Mouse (Mus musculus): Measurements from ENCODE around the gene 2900011O08Rik. TPM values are rescaled to one million over a fixed set of nuclear protein-coding genes. Genes with fewer than 3 reads are reported as not detected.
A peak's percentile ranks its signal among the peaks of the same experiment; 100 is the strongest.
"Not testable (repeated sequence)": the region's sequence is repeated elsewhere in the genome, so short reads cannot be mapped to it uniquely, and the experiment has no call there.

The 2900011O08Rik gene
- not detected for total RNA-seq (2021)

- no peak for DNase-seq
- intact Hi-C loops (cut with DNase I): no loop called here
Measured at GRCm38 (mm10) chr16:13986574-13987478, at the start of gene 2900011O08Rik, which contains the start of gene Ifitm7. TSS of gene 2900011O08Rik (plus strand) at chr16:13986604. TSS of gene Ifitm7 (minus strand) at chr16:13986888.

GRCm38 (mm10) chr16:13940139-13940846 is 46.1 kb upstream of the 2900011O08Rik start:
- intact Hi-C loops (cut with DNase I): no loop called here
- peak; percentile 8 to 11 for DNase-seq

- intact Hi-C loops (cut with DNase I): no loop called here
- DNase-seq: no peak
Measured at GRCm38 (mm10) chr16:13940847-13941395, 45.5 kb upstream of the 2900011O08Rik start.

- intact Hi-C loops (cut with DNase I): no loop called here
Measured at GRCm38 (mm10) chr16:13944178-13944577, 42.2 kb upstream of the 2900011O08Rik start.

DNA sequence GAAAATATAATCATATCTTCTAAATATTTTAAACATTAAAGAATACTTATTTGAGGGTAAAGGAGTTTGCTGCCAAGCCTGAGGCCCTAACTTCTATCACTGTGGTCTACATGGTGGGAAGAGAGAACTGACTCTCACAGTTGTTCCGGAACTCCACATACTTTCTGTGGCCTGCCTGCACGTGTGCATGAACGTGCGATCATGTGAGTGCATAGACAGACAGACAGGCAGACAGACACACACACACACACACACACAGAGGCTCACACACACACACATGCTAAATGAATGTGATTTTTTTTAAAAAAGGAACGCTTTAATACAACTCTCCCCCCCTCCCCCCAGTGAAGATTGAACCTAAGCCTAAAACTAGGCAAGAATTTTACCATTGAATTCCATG is 41.7 kb upstream of the 2900011O08Rik start:
- intact Hi-C loops (cut with DNase I): no loop called here
- no peak for DNase-seq

More at GRCm38 (mm10) chr16:13944178-13944577, 42.2 kb upstream of the 2900011O08Rik start:
- no peak for DNase-seq

GRCm38 (mm10) chr16:13945153-13945552 is 41.3 kb upstream of the 2900011O08Rik start:
- DNase-seq: no peak
- intact Hi-C loops (cut with DNase I): no loop called here

DNA sequence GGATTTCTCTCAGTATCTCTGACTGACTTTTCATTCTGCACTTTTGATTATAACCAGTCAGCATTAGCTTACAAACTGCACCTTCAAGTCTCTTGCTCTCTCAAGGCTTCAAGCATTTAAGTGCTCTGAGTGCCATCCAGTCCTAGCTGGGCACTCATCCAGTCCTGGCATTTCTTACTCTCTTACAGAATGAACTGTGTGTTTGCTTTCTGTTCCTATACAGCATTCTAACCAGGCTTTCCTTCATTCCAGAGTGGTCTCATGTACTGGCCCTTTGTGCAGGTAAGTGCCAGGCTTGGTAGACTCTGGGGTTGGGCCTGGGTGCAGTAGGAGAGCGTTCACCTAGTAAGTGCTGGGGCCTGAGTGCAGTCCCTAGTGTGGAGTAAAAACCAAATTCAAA is 40.1 kb upstream of the 2900011O08Rik start:
- intact Hi-C loops (cut with DNase I): no loop called here
- DNase-seq: no peak

DNA sequence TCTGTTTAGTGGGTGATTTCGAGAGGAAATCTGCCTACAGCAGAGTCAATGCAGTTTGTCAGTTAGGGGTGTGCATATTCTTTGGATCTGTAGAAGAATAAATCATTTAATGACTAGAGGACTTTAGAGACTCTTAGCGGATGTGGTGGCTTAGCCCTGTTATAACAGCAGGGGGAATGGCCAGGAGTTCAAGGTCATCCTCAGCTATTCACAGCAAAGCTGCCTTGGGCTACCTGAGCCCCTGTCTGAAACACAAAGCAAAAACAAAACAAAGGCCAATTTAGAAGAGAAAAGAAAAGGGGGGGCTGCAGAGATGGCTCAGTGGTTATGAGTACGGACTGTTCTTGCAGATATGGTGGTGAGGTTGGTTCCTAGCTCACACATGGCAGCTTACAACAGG is 35.2 kb upstream of the 2900011O08Rik start:
- intact Hi-C loops (cut with DNase I): no loop called here

GRCm38 (mm10) chr16:13962053-13962452 is 24.4 kb upstream of the 2900011O08Rik start:
- DNase-seq: no peak
- intact Hi-C loops (cut with DNase I): loop anchor here (5.0 kb wide), 1 partner anchor 265 kb away; no protein-coding TSS in a partner anchor

More for the DNA sequence above, 35.2 kb upstream of the 2900011O08Rik start:
- no peak for DNase-seq

GRCm38 (mm10) chr16:13969096-13969495 is 17.3 kb upstream of the 2900011O08Rik start:
- intact Hi-C loops (cut with DNase I): no loop called here
- no peak for DNase-seq

DNA sequence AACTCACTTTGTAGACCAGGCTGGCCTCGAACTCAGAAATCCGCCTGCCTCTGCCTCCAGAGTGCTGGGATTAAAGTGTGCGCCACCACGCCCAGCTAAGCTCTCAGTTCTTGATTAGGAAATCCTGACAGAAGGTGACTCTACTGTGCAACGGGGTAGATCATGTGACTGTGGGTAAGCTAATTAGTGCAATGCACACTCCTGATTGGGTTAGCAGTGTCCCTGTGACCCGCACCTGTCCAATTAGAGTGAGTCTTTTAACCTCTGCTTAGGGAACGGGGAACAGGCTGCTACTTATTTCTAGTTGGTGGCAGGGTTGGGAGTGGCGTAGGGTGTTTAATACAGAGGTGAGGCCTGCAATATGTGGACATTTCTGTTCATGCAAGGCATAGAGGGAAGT is 14.4 kb upstream of the 2900011O08Rik start:
- DNase-seq: no peak
- intact Hi-C loops (cut with DNase I): no loop called here

DNA sequence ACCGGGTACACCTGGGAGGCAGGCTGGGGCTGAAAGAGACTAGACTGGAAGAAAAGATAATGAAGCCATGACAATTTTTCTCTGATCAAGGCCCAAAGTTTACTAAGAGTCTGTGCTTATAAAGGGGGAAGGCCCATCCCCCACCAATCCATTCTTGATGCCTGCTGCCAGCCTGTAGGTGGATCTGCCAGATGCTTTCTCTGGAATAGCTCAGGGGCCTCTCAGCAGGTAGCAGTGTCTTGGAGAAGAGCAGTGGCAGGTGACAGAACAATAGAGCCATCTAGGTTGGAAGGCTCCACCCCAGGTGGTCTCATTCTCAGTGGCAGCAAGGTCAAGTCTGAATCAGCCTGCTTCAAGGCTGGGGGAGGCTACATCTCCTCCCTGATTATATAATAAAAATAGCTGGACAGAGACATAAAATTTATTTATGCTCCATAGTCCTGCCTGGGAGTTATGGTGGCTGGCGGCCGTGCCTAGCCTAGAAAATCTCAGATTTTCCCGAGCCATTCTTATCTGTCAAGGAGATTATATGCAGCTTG is 10.0 kb upstream of the 2900011O08Rik start:
- DNase-seq; intact Hi-C loops (cut with DNase I): not testable (repeated sequence)

GRCm38 (mm10) chr16:13977026-13977425 is 9.4 kb upstream of the 2900011O08Rik start:
- DNase-seq; intact Hi-C loops (cut with DNase I): not testable (repeated sequence)

GRCm38 (mm10) chr16:13981726-13982125 is 4.7 kb upstream of the 2900011O08Rik start:
- intact Hi-C loops (cut with DNase I); DNase-seq: not testable (repeated sequence)

- no peak for DNase-seq
- intact Hi-C loops (cut with DNase I): no loop called here
Measured at GRCm38 (mm10) chr16:13983161-13983560, 3.2 kb upstream of the 2900011O08Rik start.

DNA sequence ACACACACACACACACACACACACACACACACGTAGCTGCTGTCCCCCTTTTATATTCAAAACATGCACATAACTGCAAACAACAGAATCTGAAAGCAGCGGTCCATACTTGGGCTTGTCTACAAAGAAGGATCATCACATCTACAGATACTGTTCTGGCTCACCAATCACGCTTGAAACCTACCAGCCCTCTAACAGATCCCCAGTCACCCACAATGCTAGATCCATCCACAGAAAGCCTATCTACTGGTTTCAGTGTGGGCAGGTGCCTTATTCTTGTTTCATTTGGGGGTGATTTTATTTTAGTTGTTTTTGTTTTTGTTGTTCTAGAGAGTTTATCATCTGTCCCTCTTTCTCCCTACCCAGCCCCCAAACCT is 219 bp upstream of the 2900011O08Rik start:
- DNase-seq: no peak
- intact Hi-C loops (cut with DNase I): no loop called here

DNA sequence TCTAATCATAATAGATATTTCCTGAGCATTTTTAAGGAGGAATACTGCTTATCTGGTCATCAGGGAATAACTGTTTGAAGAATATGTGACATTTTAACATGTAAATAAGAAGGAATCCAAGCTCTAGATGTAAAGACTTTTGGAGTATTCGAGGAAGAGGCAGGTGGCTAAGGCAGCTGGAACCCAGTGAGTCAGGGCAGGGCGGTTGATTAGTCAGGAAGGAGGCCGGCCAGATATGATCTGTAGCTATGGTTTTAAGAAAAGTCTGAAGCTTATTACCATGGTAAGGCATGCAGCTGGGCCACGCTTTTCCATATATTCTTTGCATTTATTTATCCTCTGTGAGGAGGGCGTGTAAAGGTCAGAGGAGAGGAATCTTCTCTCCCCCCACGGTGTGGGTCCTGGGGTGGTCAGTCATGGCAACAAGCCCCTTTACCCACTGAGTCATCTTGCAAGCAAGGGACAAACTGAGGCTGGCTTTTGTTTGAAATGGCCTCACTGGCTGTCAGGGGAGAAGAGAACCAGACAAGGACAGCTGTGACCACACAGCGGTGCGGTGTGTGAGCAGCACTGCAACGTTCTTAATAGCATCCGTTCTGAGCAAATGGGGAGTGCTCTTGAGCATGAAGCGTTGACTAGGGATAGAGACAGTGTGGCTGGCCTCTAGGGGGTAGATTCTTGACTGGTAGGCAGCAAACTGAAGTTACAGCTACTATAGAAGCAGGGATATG is 6.3 kb downstream of the 2900011O08Rik start:
- intact Hi-C loops (cut with DNase I): no loop called here
- DNase-seq: no peak

GRCm38 (mm10) chr16:13994076-13994475 is 7.7 kb downstream of the 2900011O08Rik start:
- intact Hi-C loops (cut with DNase I): no loop called here
- no peak for DNase-seq

GRCm38 (mm10) chr16:13994502-13994901 is 8.1 kb downstream of the 2900011O08Rik start:
- DNase-seq: no peak
- intact Hi-C loops (cut with DNase I): no loop called here
